Mouse (Mus musculus) limb, embryonic 14.5 days (tissue): ENCODE measurements at regions not wholly inside any gene's neighbourhood (a gene's known extent, or its start where the extent isn't known, plus 50 kb on each side); places are given as distances from the start of the nearest gene placed in this dataset.

ENCODE experiments used
- ATAC-seq: fragments of 200-750 bp; cut with Nextera tagmentation; 2 replicates; pipeline ENCODE4 v1.8.0; 2017; ENCODE audit warnings: low read depth, moderate number of reproducible peaks, moderate TSS enrichment; ENCODE audit not compliant: low FRiP score
- DNase-seq: peaks from one replicate; pipeline ENCODE4 v3.0.0-alpha.2; 2015; ENCODE audit warnings: low spot score
- H3K27ac ChIP-seq: fragments of 300-500 bp; sonication (generic); replicated peaks from 2 replicates; pipeline ENCODE4 v1.5.1; 2014; ENCODE audit warnings: low read depth, mild to moderate bottlenecking, low read length, moderate library complexity, mixed read lengths
- H3K27me3 ChIP-seq: fragments of 300-500 bp; sonication (generic); 2 replicates; pipeline ENCODE4 v1.6.1; 2014; ENCODE audit warnings: low read length, mixed read lengths; ENCODE audit not compliant: control insufficient read depth, insufficient read depth
- H3K36me3 ChIP-seq: fragments of 300-500 bp; sonication (generic); 2 replicates; pipeline ENCODE4 v1.6.1; 2014; ENCODE audit warnings: mild to moderate bottlenecking, low read length, moderate library complexity, mixed read lengths; ENCODE audit not compliant: control insufficient read depth, insufficient read depth
- H3K4me1 ChIP-seq: fragments of 300-500 bp; sonication (generic); 2 replicates; pipeline ENCODE4 v1.6.1; 2014; ENCODE audit warnings: antibody characterized with exemption, low read length, mixed read lengths; ENCODE audit not compliant: control insufficient read depth, insufficient read depth
- H3K4me2 ChIP-seq: fragments of 300-500 bp; sonication (generic); replicated peaks from 2 replicates; pipeline ENCODE4 v1.6.1; 2014; ENCODE audit warnings: low read depth, mild to moderate bottlenecking, low read length, moderate library complexity; ENCODE audit not compliant: severe bottlenecking
- H3K4me3 ChIP-seq: fragments of 300-500 bp; sonication (generic); replicated peaks from 2 replicates; pipeline ENCODE4 v1.5.1; 2014; ENCODE audit warnings: low read length
- H3K9ac ChIP-seq: fragments of 300-500 bp; sonication (generic); 2 replicates; pipeline ENCODE4 v1.6.1; 2014; ENCODE audit warnings: mild to moderate bottlenecking, low read depth, low read length, moderate library complexity; ENCODE audit not compliant: severe bottlenecking
- H3K9me3 ChIP-seq: fragments of 300-500 bp; sonication (generic); 2 replicates; pipeline ENCODE4 v1.6.1; 2016; ENCODE audit warnings: low read length; ENCODE audit not compliant: control insufficient read depth
- POLR2A ChIP-seq: fragments of 200-500 bp; IDR thresholded peaks from 2 replicates; pipeline ENCODE4 v1.8.0; 2012; ENCODE audit warnings: inconsistent platforms, mild to moderate bottlenecking, moderate library complexity, borderline replicate concordance; ENCODE audit not compliant: insufficient read depth, insufficient read length; ENCODE audit errors: extremely low read depth
- WGBS: fragments of 180-500 bp; shearing (Covaris S2); extraction: QIAGEN DNeasy Blood & Tissue Kit; methylation state at CpG from one replicate; pipeline ENCODE4 v1.1.7; 2014; 5-methylcytosine and 5-hydroxymethylcytosine counted together

DNA sequence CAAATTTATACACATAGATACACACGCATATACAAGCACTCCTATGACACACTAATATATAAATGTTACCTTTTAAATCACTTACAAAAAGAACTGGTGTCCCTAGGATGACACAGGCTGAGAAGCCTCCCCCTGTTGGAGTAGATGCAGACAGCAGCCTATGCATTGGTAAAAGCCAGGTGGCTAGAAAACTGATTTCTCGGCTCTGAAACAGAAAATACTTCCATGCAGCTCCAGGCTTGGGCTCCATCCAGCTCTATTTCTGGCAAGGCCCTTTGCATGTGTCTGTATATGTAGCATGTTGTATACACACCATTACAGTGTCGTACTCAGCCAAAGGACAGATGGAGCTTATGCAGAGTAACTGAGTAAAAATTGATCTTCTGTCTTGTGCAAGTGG lies 81.4 kb upstream of the Lrig3 start:
- 72% methylated on average over 3 of the region's 3 CpGs for WGBS

DNA sequence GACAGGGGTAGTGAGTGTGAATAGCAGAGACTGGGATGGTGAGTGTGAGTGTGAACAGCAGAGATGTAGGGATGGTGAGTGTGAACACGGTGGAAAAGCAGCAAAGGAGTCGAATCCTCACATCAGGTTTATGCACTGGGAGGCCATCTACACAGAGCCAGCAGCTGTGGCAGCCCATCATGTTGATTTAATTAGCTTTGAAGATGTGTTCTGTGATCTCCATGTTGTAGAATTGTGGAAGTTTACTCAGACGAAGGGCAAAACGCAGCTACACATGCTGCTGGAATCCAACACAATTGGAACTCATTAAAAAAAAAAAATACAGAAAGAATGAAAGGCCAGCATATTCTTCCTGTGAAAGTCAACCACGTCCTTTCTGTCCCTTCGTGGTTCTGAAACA lies 80.2 kb upstream of the Lrig3 start:
- no peak for ATAC-seq
- Histone ChIP-seq H3K4me3 (no peak overlapping the region), H3K36me3 (no peaks in the 10 kb centered on the region), H3K9me3 (no peaks in the 10 kb centered on the region), H3K4me2 (no peak overlapping the region), H3K4me1 (no peaks in the 10 kb centered on the region), H3K27me3 (no peaks in the 10 kb centered on the region), H3K27ac (no peak overlapping the region), H3K9ac (no peak overlapping the region)
- TF ChIP-seq POLR2A = no peak
- no peak for DNase-seq
- WGBS = 15% methylated on average over 6 of the region's 6 CpGs

More for the DNA sequence above, 81.4 kb upstream of the Lrig3 start:
- no peaks in the 10 kb centered on the region for H3K9me3 ChIP-seq
- H3K4me3 ChIP-seq = no peak overlapping the region
- H3K27ac ChIP-seq = no peak overlapping the region
- H3K27me3 ChIP-seq = no peaks in the 10 kb centered on the region
- H3K9ac ChIP-seq = no peak overlapping the region
- TF ChIP-seq POLR2A = no peak
- DNase-seq (peak; percentile 26), ATAC-seq (no peak)
- H3K36me3 ChIP-seq = no peaks in the 10 kb centered on the region
- peaks cover 7% of the 10 kb centered on the region for H3K4me1 ChIP-seq
- H3K4me2 ChIP-seq = no peak overlapping the region

DNA sequence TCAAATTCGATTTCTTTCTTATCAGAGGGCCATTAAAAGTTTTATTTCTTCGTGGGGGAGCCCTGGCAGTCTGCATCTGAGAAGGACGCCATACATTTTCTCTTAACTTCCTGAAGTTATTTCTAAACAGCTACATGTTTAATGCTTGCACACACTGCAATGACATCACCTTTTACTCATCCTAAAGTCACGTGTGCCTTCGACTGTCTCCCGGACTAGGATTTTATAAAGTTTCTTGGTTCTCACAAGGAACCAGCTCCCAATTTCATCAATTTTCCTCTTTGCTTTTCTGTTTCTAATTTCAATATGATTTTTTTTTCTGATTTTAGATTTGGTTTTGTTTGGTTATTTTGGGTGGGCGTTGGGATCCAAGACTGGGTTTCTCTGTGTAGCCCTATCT lies 73.8 kb upstream of the Lrig3 start:
- no peak overlapping the region for H3K4me2 ChIP-seq
- no peak overlapping the region for H3K9ac ChIP-seq

DNA sequence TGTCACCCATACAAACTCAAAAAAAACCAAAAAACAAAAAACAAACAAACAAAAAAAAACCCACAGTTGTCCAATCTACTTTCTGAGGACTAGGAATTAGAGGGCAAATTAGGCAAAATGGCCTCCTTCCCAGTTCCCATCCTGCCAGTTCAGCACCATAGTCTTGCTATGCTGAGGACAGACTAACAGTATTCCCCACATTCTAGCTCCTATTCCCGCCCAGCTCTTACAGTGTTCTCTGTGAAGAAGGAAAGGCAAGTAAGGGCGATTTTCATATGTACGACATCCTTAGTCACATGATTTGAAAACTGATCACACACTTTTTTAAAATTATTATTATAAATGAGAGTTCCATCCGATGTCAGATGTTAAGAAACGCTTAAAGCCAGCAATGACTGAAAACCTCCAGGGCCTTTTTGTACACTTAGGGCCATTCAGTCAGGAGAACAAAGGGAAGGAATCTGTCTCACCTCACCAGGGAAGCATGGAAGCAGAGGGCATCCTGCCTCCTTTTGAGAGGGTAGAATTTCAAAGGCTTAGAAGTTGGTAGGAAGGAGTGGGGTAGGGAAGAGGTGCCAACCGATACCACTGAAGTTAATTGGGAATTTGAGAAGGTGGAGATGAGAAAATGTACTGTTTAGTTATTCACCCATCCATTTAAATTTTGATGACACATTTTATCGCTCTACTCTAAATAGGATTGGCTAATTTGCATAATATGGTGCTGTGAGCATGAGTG lies 70.1 kb upstream of the Lrig3 start:
- no peaks in the 10 kb centered on the region for H3K27me3 ChIP-seq
- no peaks in the 10 kb centered on the region for H3K36me3 ChIP-seq
- ATAC-seq = no peak
- no peak overlapping the region for H3K27ac ChIP-seq
- no peak overlapping the region for H3K4me2 ChIP-seq
- no peak overlapping the region for H3K9ac ChIP-seq
- DNase-seq = no peak
- no peaks in the 10 kb centered on the region for H3K4me1 ChIP-seq
- TF ChIP-seq POLR2A = no peak
- no peak overlapping the region for H3K4me3 ChIP-seq
- WGBS = 61% methylated on average over 7 of the region's 7 CpGs
- H3K9me3 ChIP-seq = no peaks in the 10 kb centered on the region

More for the DNA sequence above, 73.8 kb upstream of the Lrig3 start:
- H3K36me3 ChIP-seq = no peaks in the 10 kb centered on the region
- H3K27ac ChIP-seq = no peak overlapping the region
- ATAC-seq (no peak), DNase-seq (no peak)
- no peaks in the 10 kb centered on the region for H3K9me3 ChIP-seq
- no peak overlapping the region for H3K4me3 ChIP-seq
- H3K27me3 ChIP-seq = no peaks in the 10 kb centered on the region
- 83% methylated on average over 7 of the region's 7 CpGs for WGBS
- H3K4me1 ChIP-seq = no peaks in the 10 kb centered on the region
- no peak for TF ChIP-seq POLR2A

DNA sequence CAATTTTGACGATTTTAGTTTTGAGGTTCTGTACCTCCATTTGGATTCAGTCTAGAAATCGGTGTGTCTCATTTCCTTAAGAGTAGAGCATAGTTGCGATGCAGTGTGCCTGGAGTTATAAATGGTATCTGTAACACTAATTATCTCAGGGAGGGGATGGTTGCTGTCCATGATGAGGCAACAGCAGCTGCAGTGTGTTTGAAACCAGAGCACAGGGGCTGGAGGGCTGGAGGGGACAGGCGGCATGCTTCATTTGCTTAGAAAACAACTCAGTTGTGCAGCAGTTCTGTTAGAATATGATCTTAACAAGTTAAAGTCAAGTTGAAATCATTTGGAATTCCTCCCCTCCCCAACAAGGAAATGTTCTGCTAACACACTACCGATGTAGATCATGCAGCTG lies 69.3 kb upstream of the Lrig3 start:
- Histone ChIP-seq H3K4me2 (no peak overlapping the region), H3K36me3 (no peaks in the 10 kb centered on the region), H3K27me3 (no peaks in the 10 kb centered on the region), H3K9ac (no peak overlapping the region), H3K4me3 (no peak overlapping the region), H3K9me3 (no peaks in the 10 kb centered on the region), H3K27ac (no peak overlapping the region), H3K4me1 (no peaks in the 10 kb centered on the region)
- ATAC-seq (0 out of 2 replicates have a peak, but pooled peaks have one; percentile 37), DNase-seq (no peak)
- no peak for TF ChIP-seq POLR2A
- WGBS = 59% methylated on average over 5 of the region's 5 CpGs
